Mouse (Mus musculus): ENCODE measurements around the gene Pfkfb2. TPM values are rescaled to one million over a fixed set of nuclear protein-coding genes. Genes with fewer than 3 reads are reported as not detected.
"Not testable (repeated sequence)": the region's sequence is repeated elsewhere in the genome, so short reads cannot be mapped to it uniquely, and the experiment has no call there.

Gene Pfkfb2
- total RNA-seq, 2 experiments from 2014 or later, result 26.8 to 27.3 TPM

DNA sequence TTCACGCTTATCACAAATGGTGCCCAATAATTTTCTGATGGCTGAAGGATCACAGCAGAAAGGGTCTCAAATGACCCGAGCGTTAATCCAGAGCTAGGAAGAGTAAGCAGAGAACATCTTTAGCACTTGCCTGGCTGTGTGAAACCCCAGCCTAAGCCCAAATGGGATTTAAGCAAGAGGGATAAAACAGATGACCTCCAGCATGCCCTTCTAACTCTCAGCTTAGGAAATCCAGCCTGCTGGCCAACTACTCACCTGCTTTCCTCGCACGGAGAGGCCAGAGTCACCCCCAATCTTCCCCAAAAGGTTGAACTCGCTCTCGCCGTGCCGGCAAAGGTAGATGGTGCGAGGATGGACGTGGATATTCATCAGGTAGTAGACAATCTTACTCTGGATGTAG lies 27.1 kb downstream of the Pfkfb2 start:
- no peak for DNase-seq (ENCODE audit: low spot score in 2 of 2)

DNA sequence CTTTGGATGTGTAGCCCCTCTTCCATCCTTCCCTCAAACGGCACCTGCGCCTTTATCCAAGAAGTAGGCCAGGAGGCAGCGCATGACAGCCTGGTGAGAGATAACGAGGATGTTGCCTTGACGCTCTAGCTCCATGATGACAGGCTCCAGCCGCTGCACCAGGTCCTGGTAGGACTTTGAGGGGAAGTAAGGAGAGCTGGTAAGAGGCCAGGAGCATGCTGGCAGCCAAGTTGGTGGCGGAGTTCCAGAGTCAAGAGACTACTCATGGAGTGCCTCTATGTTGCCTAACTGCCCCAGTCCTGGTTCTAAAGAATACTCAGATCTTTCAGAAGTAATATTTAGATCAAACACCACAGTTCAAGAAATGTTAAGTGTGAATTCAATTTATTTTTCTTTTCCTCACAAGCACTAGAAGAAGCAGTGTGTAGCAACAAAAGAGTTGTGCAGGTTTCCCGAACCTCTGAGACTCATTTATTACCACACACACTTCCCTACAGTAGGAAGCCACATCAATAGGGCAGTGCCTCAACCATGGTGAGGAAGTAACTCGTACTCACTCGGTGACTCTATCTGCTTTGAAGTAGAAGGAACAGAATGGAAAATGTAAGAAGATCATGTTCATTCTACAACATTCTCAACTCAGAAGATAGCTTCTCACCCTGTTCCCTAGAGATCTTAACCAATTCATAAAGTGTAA lies 29.0 kb downstream of the Pfkfb2 start:
- DNase-seq (ENCODE audit: low spot score in 2 of 2), result no peak

DNA sequence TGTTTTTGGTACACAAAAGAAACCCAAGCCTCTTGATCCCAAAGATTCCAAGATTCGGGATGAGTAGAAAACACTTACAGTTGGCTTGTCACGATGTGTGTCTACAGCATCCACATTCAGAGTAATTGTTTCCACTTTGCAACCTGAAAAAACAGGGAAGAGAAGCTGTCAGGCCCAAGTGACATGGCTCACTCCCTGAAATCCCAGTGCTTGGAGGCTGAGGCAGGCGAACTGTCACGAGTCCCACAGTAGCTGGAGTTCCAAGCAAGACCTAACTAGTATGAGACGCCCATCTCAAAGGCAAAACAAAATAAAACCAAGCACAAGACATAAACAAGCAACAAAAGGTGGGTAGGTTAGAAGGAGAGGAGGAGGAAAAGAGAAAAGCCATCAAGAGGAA lies 30.5 kb downstream of the Pfkfb2 start:
- DNase-seq (ENCODE audit: low spot score in 2 of 2), result no peak

- DNase-seq (ENCODE audit: low spot score in 2 of 2), result no peak
These were observed 45.1 kb downstream of the Pfkfb2 start for GRCm38 (mm10) chr1:130683905-130684304.

DNA sequence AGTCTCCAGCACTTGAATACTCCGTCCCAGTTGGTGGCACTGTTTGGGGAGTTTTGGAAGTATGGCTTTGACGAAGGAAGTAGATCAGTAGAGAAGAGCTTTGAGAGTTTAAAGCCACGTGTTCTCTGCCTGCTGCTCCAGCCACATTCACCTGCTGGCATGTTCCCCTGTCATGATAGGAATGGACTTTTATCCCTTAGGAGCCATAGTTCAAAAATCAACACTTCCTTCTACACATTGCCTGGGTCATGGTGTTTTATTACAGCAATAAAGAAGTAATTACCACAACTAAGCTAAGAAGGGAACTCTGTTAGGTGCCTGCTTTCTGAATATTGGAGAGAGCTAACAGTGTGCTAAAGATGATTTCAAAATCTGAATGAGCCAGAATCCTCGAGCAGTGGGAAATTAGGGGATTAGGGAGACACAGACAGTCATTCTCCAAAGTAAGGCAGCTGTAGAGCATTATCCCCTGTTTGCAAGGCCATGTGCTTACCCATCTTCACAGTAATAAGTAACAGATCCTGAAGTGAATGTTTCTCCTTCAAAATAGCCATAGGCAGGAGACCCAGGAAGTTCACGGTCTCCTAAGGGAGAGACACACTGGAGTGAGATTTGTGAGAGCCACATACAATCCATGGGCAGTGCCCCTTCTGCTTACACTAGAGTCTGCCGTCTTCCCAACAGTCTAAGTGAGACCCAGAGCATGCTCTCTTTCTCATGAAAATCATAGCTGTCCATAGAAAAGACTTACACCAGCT lies 47.2 kb downstream of the Pfkfb2 start:
- DNase-seq (ENCODE audit: low spot score in 2 of 2), result no peak

DNA sequence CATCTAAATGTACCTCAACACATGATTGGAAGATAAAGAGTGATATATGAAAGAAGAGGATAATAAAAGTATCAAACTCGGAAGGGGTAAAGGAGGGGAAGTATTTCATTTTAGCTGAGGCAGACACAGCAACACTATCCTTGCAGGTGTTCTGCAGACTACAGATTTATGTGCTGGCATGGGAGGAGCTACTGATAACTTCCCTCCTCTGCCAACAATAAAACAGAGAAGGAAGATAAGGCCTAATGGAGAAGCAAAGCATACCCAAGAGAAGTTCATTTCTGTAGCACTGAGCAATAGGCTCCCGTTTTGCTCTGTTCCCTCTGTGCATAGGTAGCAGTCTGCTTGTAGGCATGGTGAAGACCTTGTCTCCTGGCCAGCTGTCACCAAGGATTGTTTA lies 48.0 kb downstream of the Pfkfb2 start:
- no peak for DNase-seq (ENCODE audit: low spot score in 2 of 2)

DNA sequence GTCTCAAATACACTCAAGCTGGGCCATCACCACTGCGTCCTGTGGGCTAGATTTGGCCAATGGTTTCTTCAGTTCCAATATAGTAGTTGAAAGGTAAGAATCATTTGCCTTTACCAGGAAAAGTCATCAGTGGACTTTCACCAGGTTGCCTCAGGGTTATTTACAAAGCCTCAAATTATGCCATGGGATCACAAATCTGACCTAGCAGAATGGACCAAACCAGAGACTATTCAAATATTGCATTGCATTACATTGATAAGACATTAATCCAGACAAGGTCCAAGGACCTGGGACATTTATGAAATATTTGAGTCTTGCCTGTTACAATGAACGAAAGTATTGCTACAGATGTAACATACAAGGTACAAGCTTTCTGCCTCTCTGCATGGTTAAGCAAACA lies 50.5 kb downstream of the Pfkfb2 start:
- DNase-seq (ENCODE audit: low spot score in 2 of 2), result no peak

- DNase-seq (ENCODE audit: low spot score in 2 of 2), result not testable (repeated sequence)
These were observed 65.5 kb downstream of the Pfkfb2 start for GRCm38 (mm10) chr1:130663576-130663975.

DNA sequence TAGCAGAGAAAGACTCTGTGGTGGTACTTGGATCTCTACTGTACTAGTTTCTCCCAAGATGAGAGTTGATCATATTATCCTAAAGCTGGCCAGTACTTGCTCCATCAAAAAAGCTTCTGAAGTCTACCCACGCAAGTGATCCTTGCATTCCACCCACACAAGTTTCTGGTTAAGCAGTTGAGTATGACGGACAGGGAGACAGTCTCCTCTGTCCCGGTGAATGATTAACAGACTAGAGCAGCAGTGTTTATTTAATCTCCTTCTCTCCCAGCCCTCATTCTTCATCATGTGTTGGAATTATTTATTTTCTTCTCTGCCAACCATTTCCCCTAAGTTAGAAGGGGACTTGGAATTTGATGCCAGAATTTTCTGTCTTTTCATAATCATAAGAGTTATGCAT lies 67.6 kb downstream of the Pfkfb2 start, which contains the start of gene C4bp:
TSS of gene C4bp (minus strand) at position 179 of the 400 bp plus-strand sequence.
- no peak for DNase-seq (ENCODE audit: low spot score in 2 of 2)

- DNase-seq (ENCODE audit: low spot score in 2 of 2), result not testable (repeated sequence)
These were observed 69.4 kb downstream of the Pfkfb2 start for GRCm38 (mm10) chr1:130659641-130660040.

DNA sequence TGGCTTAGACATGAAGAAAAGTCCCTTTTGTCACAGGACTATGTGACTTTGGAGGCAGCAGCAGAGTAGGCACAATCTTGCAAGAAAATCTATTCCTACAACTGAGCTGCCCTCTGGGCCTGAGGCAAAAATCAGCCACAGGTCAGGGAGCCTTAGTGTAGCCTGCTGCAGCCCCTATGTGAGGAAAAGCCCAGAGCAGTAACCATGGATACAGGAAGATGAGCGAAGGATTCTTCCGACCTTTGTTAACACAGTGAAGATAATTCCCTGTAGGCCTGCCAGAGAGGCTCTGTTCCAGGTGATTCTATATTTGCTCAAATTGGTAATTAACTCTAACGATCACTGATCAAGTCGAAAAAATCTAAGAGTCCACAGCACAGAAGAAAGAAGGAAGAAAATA lies 85.0 kb downstream of the Pfkfb2 start:
- no peak for DNase-seq (ENCODE audit: low spot score in 2 of 2)

- DNase-seq (ENCODE audit: low spot score in 2 of 2), result no peak
These were observed 88.1 kb downstream of the Pfkfb2 start for GRCm38 (mm10) chr1:130640967-130641366.

Other genes with a start within 250 kb of the Pfkfb2 start
- not detected for gene Zp3r, start 99.6 kb downstream of the Pfkfb2 start, total RNA-seq (2021)
- 1 to 10 TPM in 1 of 2 experiments, under 1 TPM in 1; 0.50 to 4.1 TPM for gene C4bp, start 67.6 kb downstream of the Pfkfb2 start, total RNA-seq (2021)
- gene Gm29427, start 13.5 kb downstream of the Pfkfb2 start, total RNA-seq (2021), result under 1 TPM in 1 of 2 experiments, not detected in 1; 0.17 TPM
- 10 to 100 TPM in 1 of 2 experiments, 1 to 10 TPM in 1; 9.7 to 10.3 TPM for gene Yod1, start 11.9 kb downstream of the Pfkfb2 start, total RNA-seq (2021)
- 1 to 10 TPM; 2.0 to 3.3 TPM for gene AA986860, start 2.7 kb upstream of the Pfkfb2 start, total RNA-seq (2021)
- gene Fcamr, start 71.6 kb upstream of the Pfkfb2 start, total RNA-seq (2021), result not detected
- gene Pigr, start 97.4 kb upstream of the Pfkfb2 start, total RNA-seq (2021), result 1 to 10 TPM in 1 of 2 experiments, under 1 TPM in 1; 0.53 to 1.2 TPM
- 1 to 10 TPM in 1 of 2 experiments, under 1 TPM in 1; 0.50 to 1.0 TPM for gene Fcmr, start 136.4 kb upstream of the Pfkfb2 start, total RNA-seq (2021)
- not detected for gene Il24, start 158.2 kb upstream of the Pfkfb2 start, total RNA-seq (2021)
- gene Il20, start 182.2 kb upstream of the Pfkfb2 start, total RNA-seq (2021), result not detected
- not detected for gene Il19, start 210.9 kb upstream of the Pfkfb2 start, total RNA-seq (2021)